Mouse (Mus musculus) bone marrow macrophage, adult 2 months (primary cell): ENCODE measurements around the gene Layn.
A peak's percentile ranks its signal among the peaks of the same experiment; 100 is the strongest.

ENCODE experiments used
- CTCF ChIP-seq: IDR thresholded peaks from 2 replicates; pipeline ENCODE4 v1.5.1; 2012; ENCODE audit warnings: low read depth, mild to moderate bottlenecking, low read length, moderate library complexity
- POLR2A ChIP-seq: IDR thresholded peaks from 2 replicates; pipeline ENCODE4 v1.6.1; 2012; ENCODE audit warnings: mild to moderate bottlenecking, low read depth, low read length, borderline replicate concordance

DNA sequence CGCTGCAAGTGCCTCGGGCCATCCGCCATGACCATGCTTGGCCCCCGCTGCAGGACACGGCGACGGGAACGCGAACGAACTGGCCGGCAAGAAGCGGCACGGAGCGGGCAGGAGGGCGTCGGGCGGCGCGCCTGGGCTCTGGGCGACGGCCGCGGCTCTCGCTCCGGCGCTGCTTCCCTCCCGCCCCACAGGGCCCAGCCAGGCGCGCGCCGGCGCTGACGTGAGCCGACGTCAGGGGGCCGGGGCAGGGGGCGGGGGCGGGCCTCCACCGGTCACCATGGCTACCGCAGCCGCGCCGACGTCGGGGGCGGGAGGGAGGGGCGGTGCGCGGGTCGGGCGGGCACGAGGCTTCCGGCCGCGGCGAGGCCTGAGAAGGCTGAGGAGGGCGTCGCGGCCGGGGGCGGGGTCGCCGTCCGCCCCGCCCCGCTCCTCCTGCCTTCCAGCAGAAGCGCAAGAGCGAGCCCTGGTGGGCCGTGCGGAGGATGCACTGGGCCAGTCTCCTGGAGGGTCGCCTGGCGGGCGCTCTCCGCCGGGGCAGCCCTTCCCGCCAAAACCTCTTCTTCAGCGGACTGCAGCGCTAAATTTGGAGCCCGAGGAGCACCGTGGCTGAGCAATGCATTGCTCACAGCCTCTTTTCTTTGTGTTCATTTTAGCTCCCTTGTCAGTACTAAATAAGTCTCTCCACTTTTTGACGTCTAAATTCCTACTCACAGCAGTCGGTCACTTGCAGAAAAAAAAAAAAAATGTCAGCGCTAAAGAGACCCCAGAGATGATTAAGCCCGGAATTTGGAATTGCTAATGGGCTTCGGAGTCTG is 67.8 kb downstream of the Layn start, which contains the start of gene Sik2:
- TF ChIP-seq CTCF (peak; percentile 62), POLR2A (no peak)
